In the genomic region with DNA sequence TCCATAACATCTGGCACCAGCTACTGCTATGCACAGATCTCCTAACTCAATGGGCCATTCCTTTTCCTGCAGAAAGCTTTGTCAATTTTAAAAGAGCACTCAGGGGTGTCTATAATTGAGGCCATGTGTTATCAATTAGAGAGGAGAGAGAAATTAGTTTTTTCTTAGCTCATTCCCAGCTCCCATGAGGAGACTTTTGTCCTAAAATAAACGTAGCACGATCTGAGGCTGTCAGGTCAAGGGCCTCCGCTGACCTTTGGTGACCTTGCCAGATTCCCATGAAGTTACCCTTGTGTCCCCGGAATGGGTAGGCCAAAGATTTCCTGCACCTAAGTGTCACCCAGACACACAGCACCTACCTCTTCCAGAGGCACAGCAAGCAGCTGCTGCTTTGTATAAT, we compare ENCODE assay signal across 24 mouse cellular contexts.
A peak's percentile ranks its signal among the peaks of the same experiment; 100 is the strongest.
DNase-seq lines count a peak whose midpoint lies in the region; ATAC-seq and TF ChIP-seq lines count a peak whose summit lies in the region.
"Had no signal": no experiment of that assay in that cellular context is flagged by ENCODE, and none has a peak within 500 bp of the region (broad histone marks: within the 10 kb centered on the region; RNA-seq: fewer than 3 reads in every experiment).

No protein-coding gene starts in this region.

- TF ChIP-seq CTCF in cerebellum, adult 2 months (IDR thresholded peaks at IDR 0.05; ENCODE audit: borderline replicate concordance, insufficient read depth, low read depth, low read length), result no peak

- WGBS in embryonic facial prominence, embryonic 11.5 days, result 11% methylated on average over 4 of the region's 4 CpGs
- 54% methylated on average over 4 of the region's 4 CpGs for WGBS in cerebellum, adult 2 months

- no peaks in the 10 kb centered on the region for H3K27me3 ChIP-seq in embryonic facial prominence, embryonic 11.5 days (ENCODE audit: control insufficient read depth, insufficient read depth, low read length)
- no peaks in the 10 kb centered on the region for H3K27me3 ChIP-seq in cerebellum, adult 2 months (ENCODE audit: control insufficient read depth, insufficient read depth, low read length)
- H3K27me3 ChIP-seq: embryonic facial prominence, embryonic 12.5 days; embryonic facial prominence, embryonic 15.5 days; heart, embryonic 13.5 days had no signal

- H3K4me1 ChIP-seq in embryonic facial prominence, embryonic 11.5 days (ENCODE audit: control insufficient read depth, insufficient read depth, low read length), result no peaks in the 10 kb centered on the region
- H3K4me1 ChIP-seq in cerebellum, adult 2 months (ENCODE audit: control insufficient read depth, insufficient read depth, low read length), result no peaks in the 10 kb centered on the region
- H3K4me1 ChIP-seq: embryonic facial prominence, embryonic 15.5 days; heart, embryonic 13.5 days had no signal

- H3K36me3 ChIP-seq in embryonic facial prominence, embryonic 11.5 days (replicated peaks; ENCODE audit: control insufficient read depth, insufficient read depth, low read depth, low read length), result no peaks in the 10 kb centered on the region
- H3K36me3 ChIP-seq: embryonic facial prominence, embryonic 12.5 days; embryonic facial prominence, embryonic 15.5 days; heart, embryonic 10.5 days; heart, embryonic 13.5 days had no signal

- H3K27ac ChIP-seq in embryonic facial prominence, embryonic 11.5 days (replicated peaks; ENCODE audit: low read depth, low read length), result no peak overlapping the region
- H3K27ac ChIP-seq in cerebellum, adult 2 months (ENCODE audit: insufficient read depth, low read length), result no peak overlapping the region
- H3K27ac ChIP-seq: embryonic facial prominence, embryonic 12.5 days; embryonic facial prominence, embryonic 15.5 days; heart, adult 2 months; heart, embryonic 10.5 days; heart, embryonic 13.5 days; hindbrain, embryonic 14.5 days; hindbrain, postnatal 0 days had no signal

- DNase-seq in heart, adult 11 months, result peak; percentile 72
- no peak for DNase-seq in heart, postnatal 10 days
- peak; percentile 29 for DNase-seq in embryo, embryonic 11 days
- DNase-seq in embryonic facial prominence, embryonic 11.5 days (ENCODE audit: low spot score), result peak; percentile 42
- no peak for DNase-seq in spleen, adult 12 weeks (ENCODE audit: low spot score)
- no peak for DNase-seq in cerebellum, adult 2 months
- DNase-seq in left cerebral cortex, postnatal 14 days (ENCODE audit: low spot score in 2 of 2), result no peak
- DNase-seq: adrenal gland, adult 8-10 months; adrenal gland, postnatal 25 days; cerebellum, adult 11-12 months; cerebellum, adult 9-10 months; cerebellum, postnatal 25 days; forebrain, postnatal 0 days; gastrocnemius, postnatal 25 days; heart, adult 2 months had no signal

- no peak overlapping the region for H3K9ac ChIP-seq in embryonic facial prominence, embryonic 11.5 days (replicated peaks; ENCODE audit: low read length)
- H3K9ac ChIP-seq: embryonic facial prominence, embryonic 12.5 days; embryonic facial prominence, embryonic 15.5 days; forebrain, postnatal 0 days; heart, embryonic 13.5 days; hindbrain, embryonic 14.5 days had no signal

- no peak overlapping the region for H3K4me2 ChIP-seq in embryonic facial prominence, embryonic 11.5 days (ENCODE audit: low read depth, low read length)
- H3K4me2 ChIP-seq: embryonic facial prominence, embryonic 12.5 days; embryonic facial prominence, embryonic 15.5 days; heart, embryonic 13.5 days; hindbrain, embryonic 14.5 days had no signal

- H3K4me3 ChIP-seq in embryonic facial prominence, embryonic 11.5 days (ENCODE audit: low read depth, low read length), result no peak overlapping the region
- no peak overlapping the region for H3K4me3 ChIP-seq in cerebellum, adult 2 months (replicated peaks; ENCODE audit: insufficient read depth, low read depth, low read length)
- H3K4me3 ChIP-seq: embryonic facial prominence, embryonic 12.5 days; embryonic facial prominence, embryonic 15.5 days; heart, adult 2 months; heart, embryonic 10.5 days; heart, embryonic 13.5 days had no signal

- no peak for ATAC-seq in embryonic facial prominence, embryonic 11.5 days (replicated peaks; ENCODE audit: insufficient number of reproducible peaks, low FRiP score, low TSS enrichment, low read depth)
- ATAC-seq: activated CD4-positive, CD25-positive, alpha-beta regulatory T cell, adult 4 months; forebrain, postnatal 0 days; hindbrain, postnatal 0 days; inflammation-experienced regulatory T-cells, adult 6 months; intestine, embryonic 16.5 days had no signal

- TF ChIP-seq POLR2A in cerebellum, adult 2 months (IDR thresholded peaks at IDR 0.05; ENCODE audit: borderline replicate concordance, insufficient read depth, low read length), result no peak

- intact Hi-C loops in heart, postnatal 10 days (cut with DNase I), result no loop called here
- intact Hi-C loops in left cerebral cortex, postnatal 14 days (cut with DNase I), result no loop called here

- no peaks in the 10 kb centered on the region for H3K9me3 ChIP-seq in embryonic facial prominence, embryonic 11.5 days (replicated peaks; ENCODE audit: control insufficient read depth, low read length)
- H3K9me3 ChIP-seq: embryonic facial prominence, embryonic 12.5 days; embryonic facial prominence, embryonic 15.5 days; heart, embryonic 10.5 days; heart, embryonic 13.5 days had no signal

Comparison
In these comparisons a context has a peak if more than half of its experiments do, and no peak if none do; other contexts are left out.
1. DNase-seq: peak in heart, adult 11 months (single experiment), embryo, embryonic 11 days (single experiment) and embryonic facial prominence, embryonic 11.5 days (single experiment); none in heart, postnatal 10 days (0 of 2), spleen, adult 12 weeks (single experiment), cerebellum, adult 2 months (0 of 2) and left cerebral cortex, postnatal 14 days (0 of 2).